Mouse (Mus musculus) neural tube, embryonic 10.5 days (tissue): ENCODE results near the gene Ascc1.

Experiments
- DNase-seq: peaks from one replicate; pipeline ENCODE4 v3.0.0-alpha.2; 2017; ENCODE audit warnings: low spot score; ENCODE audit errors: extremely low spot score

Gene Ascc1

DNA sequence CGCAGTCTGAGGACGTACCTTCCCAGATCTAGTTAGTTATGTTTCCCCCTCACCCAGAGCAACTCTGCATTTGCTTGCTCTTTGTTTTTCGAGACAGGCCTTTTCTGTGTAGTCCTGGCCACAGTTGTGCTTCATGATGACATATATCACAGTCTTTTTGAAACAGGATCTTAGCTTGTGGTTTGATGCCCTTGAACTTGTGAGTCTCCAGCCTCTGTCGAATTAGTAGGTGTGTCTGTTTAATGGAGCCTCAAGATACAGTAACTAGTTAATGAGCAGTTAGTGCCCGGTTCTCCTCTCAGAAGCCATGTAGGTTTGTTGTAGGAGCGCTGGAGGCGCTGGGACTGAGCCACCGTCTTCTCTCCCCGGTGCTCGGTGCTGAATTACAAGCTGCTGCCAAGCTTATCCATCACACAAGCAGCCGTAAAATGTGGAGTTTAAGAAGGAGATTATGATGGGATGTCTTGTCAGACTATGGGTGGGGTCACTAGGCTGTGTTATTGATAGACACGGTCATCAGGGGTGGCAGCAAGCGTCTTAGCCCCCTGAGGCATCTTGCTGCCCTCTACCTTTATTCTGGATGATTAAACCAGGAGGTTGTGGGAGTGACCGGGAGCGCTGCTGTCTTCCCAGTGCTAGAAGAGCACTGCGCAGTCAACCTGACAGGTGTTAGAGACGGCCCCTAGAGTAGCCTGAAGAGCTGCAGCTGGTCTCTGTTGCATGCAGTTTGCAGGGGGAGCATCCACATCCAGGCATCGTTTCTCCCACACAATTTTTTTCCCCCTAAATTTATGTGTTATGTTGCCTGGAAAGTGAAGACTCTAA lies 75.3 kb downstream of the Ascc1 start:
- DNase-seq: no peak

- DNase-seq: no peak
Measured at GRCm38 (mm10) chr10:60078561-60078917, 75.9 kb downstream of the Ascc1 start.

GRCm38 (mm10) chr10:60080171-60080570 lies 77.6 kb downstream of the Ascc1 start:
- no peak for DNase-seq

DNA sequence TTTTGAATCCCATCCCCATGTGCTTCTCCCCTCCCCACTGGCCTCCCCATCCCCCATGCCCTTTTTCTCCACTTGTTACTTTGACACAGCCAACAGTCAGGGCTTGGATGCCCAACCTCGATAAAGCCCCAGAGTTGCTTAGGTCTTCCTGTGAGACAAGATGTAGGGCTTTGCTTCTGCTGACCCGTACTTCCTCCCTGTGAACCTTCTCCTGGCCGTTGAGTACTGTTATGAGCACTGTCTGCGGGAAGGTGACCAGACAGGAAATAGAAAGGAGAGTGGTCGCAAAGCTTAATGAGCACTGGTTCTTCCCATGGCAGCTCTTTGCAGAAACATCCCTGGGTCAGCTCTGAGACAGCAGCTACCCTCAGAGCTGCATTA lies 78.0 kb downstream of the Ascc1 start:
- no peak for DNase-seq

DNA sequence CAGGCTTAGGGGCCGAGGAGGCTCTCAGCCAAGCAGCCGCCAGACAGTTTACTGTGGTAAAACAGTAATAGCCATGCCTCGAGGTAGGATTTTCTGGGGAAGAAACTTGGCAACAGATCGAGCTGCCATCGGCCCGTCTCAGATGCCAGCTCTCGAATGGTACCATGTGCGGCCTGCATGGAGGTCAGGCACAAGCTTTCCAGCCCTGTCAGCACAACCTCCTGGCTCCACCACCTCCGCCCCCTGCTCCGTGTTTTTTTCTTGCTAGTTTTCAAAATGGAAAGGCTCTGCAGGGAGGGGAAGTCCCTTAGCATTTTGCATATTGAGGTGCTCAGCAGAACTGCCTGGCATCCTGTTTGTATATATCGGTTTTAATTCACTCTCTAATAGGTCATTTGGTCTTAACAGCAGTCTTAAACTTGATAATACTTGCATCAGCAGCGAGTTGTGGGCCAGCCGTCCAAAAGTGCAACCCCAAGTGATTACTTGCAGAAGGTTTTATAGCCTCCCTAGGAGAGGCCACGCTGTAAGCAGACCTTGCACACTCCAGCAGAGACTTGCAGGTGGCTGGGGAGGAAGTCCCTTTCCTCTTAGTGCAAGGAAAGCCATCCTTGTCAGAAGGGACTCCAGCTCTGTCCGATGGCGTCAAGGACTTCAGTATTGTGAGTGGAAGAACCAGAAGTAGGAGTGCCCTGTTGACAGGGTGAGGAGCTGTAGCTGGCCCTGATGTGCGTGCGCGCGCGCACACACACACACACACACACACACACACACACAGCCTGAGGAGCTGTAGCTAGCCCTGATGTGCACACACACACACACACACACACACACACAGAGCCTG lies 78.6 kb downstream of the Ascc1 start:
- DNase-seq: no peak

DNA sequence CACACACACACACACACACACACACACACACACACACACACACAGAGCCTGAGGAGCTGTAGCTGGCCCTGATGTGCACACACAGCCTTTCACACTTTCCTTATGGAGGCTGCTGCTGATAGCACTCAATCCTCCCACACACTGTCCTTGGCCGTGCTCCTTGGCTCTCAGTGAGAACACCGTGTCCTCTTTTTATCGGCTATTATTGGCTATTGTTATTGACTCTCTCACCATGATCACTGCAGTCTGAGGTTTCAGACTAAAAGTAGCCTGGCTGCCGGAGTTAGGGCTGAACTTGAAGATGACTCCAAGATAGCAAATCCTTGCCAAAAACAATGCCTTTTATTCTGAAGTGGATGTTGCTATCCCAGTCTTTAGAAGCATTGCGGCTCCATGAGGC lies 79.3 kb downstream of the Ascc1 start:
- DNase-seq: no peak

DNA sequence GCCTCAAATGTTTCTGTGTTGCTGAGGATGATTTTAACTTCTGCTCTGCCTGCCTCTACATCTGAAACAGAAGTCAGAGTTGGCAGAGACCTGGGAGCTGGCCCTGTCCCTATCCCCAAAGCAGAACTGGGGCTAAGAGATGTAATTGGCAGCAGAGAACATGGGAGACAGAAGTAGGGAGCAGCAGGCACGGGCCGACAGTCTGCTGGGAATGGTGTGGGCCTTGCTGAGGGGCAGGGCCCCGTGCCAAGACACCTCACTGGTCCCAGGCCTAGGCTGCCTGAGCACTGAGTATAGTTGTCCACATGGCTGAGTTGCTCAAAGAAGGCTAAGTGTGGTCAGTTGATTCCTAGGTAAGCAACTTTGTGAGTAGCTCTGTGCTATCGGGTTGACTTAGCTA lies 81.5 kb downstream of the Ascc1 start:
- no peak for DNase-seq

DNA sequence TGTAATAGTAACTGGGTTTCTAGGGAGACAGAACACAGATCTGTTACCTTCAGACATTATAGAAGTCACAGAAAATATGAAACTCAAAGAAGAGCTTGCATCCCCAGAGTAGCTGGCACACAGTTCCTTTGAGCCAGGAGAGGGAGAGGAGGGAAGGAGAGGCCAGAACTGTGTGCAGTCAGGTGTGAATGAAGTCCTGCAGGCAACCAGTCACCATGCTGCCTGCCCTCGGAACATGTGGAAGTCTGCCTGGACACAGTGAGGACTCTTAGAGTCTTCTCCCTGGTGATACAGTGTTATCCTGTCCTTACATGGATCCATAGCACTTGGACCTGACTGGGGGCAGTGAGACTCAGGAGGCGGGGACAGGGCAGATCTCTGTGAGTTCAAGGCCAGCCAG lies 89.7 kb downstream of the Ascc1 start:
- no peak for DNase-seq

GRCm38 (mm10) chr10:60093751-60094150 lies 91.1 kb downstream of the Ascc1 start:
- no peak for DNase-seq

- no peak for DNase-seq
Measured at GRCm38 (mm10) chr10:60095558-60095957, 93.0 kb downstream of the Ascc1 start.

GRCm38 (mm10) chr10:60096302-60096701 lies 93.7 kb downstream of the Ascc1 start:
- no peak for DNase-seq

DNA sequence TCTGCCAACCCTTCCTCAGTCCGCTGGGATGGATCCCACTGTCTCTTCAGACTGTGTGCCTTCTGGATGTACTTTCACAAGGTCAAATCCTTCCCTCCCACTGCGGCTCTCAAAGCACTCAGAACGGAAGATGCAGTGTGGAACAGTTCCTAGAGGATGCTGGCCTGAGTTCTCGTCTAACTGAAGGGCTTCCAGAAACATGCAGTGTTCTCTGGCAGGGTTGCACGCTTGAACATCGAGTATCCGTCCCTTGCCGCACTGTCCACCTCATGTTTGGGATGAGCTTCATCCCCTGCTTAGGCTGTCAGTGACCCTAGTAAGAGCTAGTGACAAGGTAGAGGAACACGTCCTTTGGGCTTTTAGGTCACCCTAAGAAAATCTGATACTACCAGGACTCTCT lies 94.5 kb downstream of the Ascc1 start:
- DNase-seq: no peak

- DNase-seq: no peak
Measured at GRCm38 (mm10) chr10:60097774-60098173, 95.2 kb downstream of the Ascc1 start.

DNA sequence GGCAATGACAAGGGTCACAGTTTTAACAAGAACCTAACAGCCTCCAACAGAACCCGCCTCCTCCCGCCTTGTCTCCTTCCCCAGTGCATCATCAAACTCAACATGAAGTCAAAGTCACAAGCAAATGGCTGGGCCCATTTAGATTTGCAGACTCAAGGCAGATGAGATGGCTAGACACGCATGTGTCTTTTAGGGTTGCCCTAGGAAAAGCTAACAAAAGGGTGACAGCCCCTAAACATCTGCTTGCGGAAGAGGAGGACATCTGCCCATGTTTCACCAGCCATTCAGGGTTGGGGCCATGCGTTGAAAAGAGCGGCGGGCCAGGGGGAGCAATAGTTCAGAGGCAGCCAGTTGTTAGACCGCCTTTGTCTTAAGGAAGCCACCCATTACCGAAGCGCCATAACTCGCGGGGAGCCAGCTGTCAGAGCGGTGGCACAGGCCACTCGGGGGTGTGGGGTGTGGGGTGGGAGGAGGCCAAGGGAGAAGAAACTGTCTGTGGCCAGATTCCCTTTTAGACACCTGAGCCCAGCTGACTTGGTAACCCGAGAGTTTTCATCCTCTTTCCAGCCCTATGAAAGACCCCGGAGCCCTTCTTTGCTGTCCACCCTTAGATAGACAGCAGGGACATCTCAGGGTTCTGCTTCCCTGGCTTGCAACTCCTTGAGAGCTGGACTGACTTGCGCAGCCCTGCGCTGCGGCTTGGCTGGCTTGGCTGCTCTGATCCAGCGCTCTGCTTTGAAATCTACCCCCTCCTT lies 103.0 kb downstream of the Ascc1 start:
- peak; percentile 69 for DNase-seq

DNA sequence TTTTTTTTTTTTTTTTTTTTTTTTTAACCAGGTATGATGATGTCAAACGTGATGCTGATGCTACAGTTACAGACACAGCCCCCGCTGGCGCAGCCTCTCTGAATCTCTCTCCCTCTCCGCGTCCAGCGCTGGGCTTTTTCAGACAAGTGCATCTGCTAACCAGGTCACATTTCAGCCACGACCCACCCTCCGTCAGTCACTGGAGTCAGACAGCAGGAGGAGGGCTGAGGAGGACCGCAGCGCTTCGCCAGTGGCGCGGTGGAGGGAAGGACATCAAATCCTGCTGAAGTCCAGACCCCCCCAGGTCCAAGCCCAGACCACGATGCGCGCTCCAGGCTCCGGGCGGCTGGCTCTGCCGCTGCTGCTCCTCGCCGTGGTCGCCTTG lies 103.5 kb downstream of the Ascc1 start, which contains the start of gene Spock2:
Gene Spock2 (plus strand): TSS at position 74 of the 385 bp plus-strand sequence.
- no peak for DNase-seq

- DNase-seq: peak; percentile 72
Measured at GRCm38 (mm10) chr10:60106531-60107186, 104.1 kb downstream of the Ascc1 start.

DNA sequence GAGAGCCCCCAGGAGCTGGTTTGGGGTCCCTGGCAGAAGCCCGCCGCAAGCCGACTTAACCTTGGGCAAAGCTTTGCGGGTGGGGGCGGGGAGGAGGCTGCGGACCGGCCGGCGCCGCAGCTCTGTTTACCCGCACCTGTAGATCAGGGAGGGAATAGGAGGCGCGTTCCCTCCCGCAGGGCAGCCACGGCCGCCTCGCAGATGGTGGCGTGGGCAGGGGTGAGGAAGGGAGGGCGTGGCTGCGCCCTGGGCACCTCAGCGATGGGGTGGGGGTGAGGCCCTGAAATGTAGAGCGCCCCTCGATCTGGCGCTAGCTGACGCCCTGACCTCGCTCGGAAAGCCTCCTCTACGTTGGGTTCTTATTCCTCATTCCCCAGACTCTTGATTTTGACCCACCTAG lies 104.8 kb downstream of the Ascc1 start:
- DNase-seq: peak; percentile 41

- no peak for DNase-seq
Measured at GRCm38 (mm10) chr10:60108321-60109111, 105.9 kb downstream of the Ascc1 start.

DNA sequence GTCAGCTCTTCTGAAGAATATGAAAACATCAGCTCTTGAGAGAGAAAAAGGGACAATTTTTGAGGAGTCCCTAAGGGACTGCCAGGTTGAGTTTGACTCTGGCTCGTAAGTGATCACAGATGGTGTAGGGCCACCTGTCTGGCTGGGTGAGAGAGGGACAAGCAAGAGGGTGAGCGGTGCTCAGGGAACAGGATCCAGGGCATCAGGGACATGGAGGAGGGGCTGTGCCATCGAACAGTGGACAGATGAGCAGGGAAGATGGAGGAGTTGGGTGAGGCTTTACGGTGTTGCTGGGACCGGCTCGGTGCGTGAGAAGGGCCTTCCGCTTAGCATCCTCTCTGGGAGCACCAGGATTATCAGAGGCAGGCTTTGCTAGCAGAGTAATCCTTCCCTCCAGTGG lies 106.7 kb downstream of the Ascc1 start:
- DNase-seq: no peak

DNA sequence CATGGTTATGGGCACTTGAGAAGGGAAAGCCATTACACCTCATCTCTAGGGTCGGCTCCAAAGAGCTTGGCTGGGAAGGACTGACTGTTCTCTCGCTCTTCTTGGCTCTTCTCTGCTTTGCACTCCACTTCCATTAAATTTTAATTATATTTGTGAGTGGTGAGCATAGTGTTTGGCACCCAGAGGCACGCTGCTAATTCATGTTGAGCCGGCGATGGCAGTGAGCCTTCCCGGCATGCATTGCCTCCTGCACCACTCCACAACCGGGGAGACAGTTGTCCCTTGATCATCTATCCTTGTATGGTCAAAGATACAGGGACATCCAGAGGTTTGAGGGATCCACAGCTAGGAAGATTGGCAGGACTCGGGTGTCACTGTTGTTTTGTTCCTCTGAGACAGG lies 107.4 kb downstream of the Ascc1 start:
- DNase-seq: no peak
